Mouse (Mus musculus) lung, adult 2 months (tissue): ENCODE measurements around the gene Exoc2.

Experiments
- CTCF ChIP-seq: fragments of 200-500 bp; IDR thresholded peaks from 2 replicates; pipeline ENCODE4 v1.5.1; 2011; ENCODE audit warnings: mild to moderate bottlenecking, low read length, control low read depth; ENCODE audit not compliant: insufficient read depth
- POLR2A ChIP-seq: fragments of 200-500 bp; IDR thresholded peaks from 2 replicates; pipeline ENCODE4 v1.6.1; 2011; ENCODE audit warnings: low read depth, mild to moderate bottlenecking, control low read depth, low read length, borderline replicate concordance; ENCODE audit errors: extremely low read depth

GRCm38 (mm10) chr13:30985275-30985597, 11.3 kb upstream of the Exoc2 start:
- no peak for TF ChIP-seq POLR2A
- no peak for TF ChIP-seq CTCF
